Mouse (Mus musculus) inflammation-experienced regulatory T-cells (primary cell): ENCODE measurements around the gene Adipor2. TPM values are rescaled to one million over a fixed set of nuclear protein-coding genes. Genes with fewer than 3 reads are reported as not detected.

ENCODE experiments used
- polyA plus RNA-seq, 2 experiments: library from polyadenylated mRNA; unstranded; fragments of 100-300 nt; shearing (Covaris generic); gene quantifications; one replicate each; pipeline ENCODE4 v1.2.1; 2017

The Adipor2 gene
- polyA plus RNA-seq = 10 to 100 TPM; 16.6 to 19.0 TPM

DNA sequence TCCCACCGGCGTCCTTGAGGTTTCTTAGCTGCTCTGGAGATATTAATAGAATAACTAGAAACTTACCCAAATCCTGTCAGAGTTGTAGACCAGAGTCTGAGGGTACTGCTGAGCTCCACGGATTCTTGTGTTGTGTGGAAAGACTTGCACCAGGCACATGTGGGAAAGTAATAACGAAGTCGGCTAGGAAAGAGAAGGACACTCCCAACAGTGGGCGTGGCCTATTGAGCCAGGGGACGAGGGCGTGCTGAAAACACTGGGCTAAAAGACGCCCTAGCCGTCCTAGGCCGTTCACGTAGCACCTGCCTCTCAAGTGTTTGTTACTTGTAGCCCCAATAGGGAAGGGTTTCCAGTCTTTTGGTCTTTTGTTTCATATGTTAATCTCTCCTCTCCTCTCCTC is at the start of gene Adipor2:
TSS of gene Adipor2 (minus strand) at position 351 of the 400 bp plus-strand sequence.

DNA sequence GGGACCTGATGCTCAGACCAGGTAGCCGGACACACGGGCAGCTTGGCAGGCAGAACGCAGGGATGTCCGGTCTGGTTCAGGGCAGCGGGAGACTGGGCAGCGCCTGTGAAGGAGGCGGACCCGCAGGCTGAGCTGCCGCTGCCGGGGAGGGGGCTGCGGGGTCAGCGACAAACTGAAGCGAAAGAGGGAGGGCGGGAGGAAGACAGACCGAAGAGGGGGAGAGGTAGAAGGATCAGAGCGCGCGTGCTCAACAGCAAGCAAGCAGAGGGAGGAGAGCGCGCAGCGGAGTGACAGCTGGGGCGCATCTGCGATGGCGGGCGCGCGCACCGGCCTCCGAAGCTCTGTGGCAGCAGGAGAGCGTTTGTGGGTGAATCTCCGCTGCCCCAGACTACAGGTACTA is 87.0 kb downstream of the Adipor2 start, which contains the start of gene Lrtm2:
TSS of gene Lrtm2 (minus strand) at position 261 of the 400 bp plus-strand sequence.

Other genes with a start within 250 kb of the Adipor2 start
- 10 to 100 TPM; 14.4 to 22.4 TPM for gene Dcp1b, start 242.5 kb downstream of the Adipor2 start, polyA plus RNA-seq
- gene Cacna1c, start 221.3 kb downstream of the Adipor2 start, polyA plus RNA-seq = 1 to 10 TPM in 1 of 2 experiments, under 1 TPM in 1; 0.71 to 2.3 TPM
- 10 to 100 TPM in 1 of 2 experiments, 1 to 10 TPM in 1; 8.9 to 13.0 TPM for gene Cacna2d4, start 181.2 kb downstream of the Adipor2 start, polyA plus RNA-seq
- gene Lrtm2, start 86.9 kb downstream of the Adipor2 start, polyA plus RNA-seq = 1 to 10 TPM in 1 of 2 experiments, not detected in 1; 1.3 TPM
- gene Fbxl14, start 62.0 kb upstream of the Adipor2 start, polyA plus RNA-seq = 10 to 100 TPM; 74.4 to 90.4 TPM
- under 1 TPM in 1 of 2 experiments, not detected in 1; 0.44 TPM for gene Wnt5b, start 126.6 kb upstream of the Adipor2 start, polyA plus RNA-seq